Mouse (Mus musculus) large intestine, adult 2 months (tissue): Measurements from ENCODE around the gene Uri1. TPM values are rescaled to one million over a fixed set of nuclear protein-coding genes. Genes with fewer than 3 reads are reported as not detected.

Source experiments
- DNase-seq: peaks from one replicate; pipeline ENCODE4 v3.0.0-alpha.2; 2012; ENCODE audit warnings: low read depth, low spot score
- WGBS: fragments of 180-500 bp; shearing (Covaris S2); methylation state at CpG from one replicate; pipeline ENCODE4 v1.1.7; 2018; 5-methylcytosine and 5-hydroxymethylcytosine counted together
- polyA plus RNA-seq: library from polyadenylated mRNA; depleted of rRNA; stranded (reverse); fragments of >200 nt; gene quantifications from 2 replicates; pipeline ENCODE4 v1.2.3, GENCODE M21; 2012; rRNA removed

The Uri1 gene
- 3.5 and 6.0 TPM in 2 replicates for polyA plus RNA-seq

- 86% methylated on average over 8 of the region's 8 CpGs for WGBS
- no peak for DNase-seq
Measured at GRCm38 (mm10) chr7:38023451-38023850, at the start of gene Uri1. Uri1 (minus strand) TSS chr7:38023551.

GRCm38 (mm10) chr7:38071065-38071464 is 47.7 kb upstream of the Uri1 start:
- no peak for DNase-seq
- WGBS, result 61% methylated on average over 5 of the region's 5 CpGs

- 33% methylated on average over 2 of the region's 2 CpGs for WGBS
- DNase-seq, result no peak
Measured at GRCm38 (mm10) chr7:38070663-38071062, 47.3 kb upstream of the Uri1 start.

- DNase-seq, result no peak
- 15% methylated on average over 4 of the region's 4 CpGs for WGBS
Measured at GRCm38 (mm10) chr7:38064431-38064830, 41.1 kb upstream of the Uri1 start.

- WGBS, result 3% methylated on average over 57 of the region's 57 CpGs
- no peak for DNase-seq
Measured at GRCm38 (mm10) chr7:38061060-38061970, 38.0 kb upstream of the Uri1 start.

- DNase-seq, result no peak
- WGBS, result 76% methylated on average over 8 of the region's 8 CpGs
Measured at GRCm38 (mm10) chr7:38059636-38060330, 36.4 kb upstream of the Uri1 start.

GRCm38 (mm10) chr7:38059096-38059495 is 35.7 kb upstream of the Uri1 start:
- WGBS, result 25% methylated on average over 7 of the region's 7 CpGs
- DNase-seq, result no peak

- DNase-seq, result no peak
- 79% methylated on average over 2 of the region's 2 CpGs for WGBS
Measured at GRCm38 (mm10) chr7:38055996-38056395, 32.6 kb upstream of the Uri1 start.

- no peak for DNase-seq
- WGBS, result 86% methylated on average over 9 of the region's 9 CpGs
Measured at GRCm38 (mm10) chr7:38054246-38054645, 30.9 kb upstream of the Uri1 start.

- DNase-seq, result no peak
- WGBS, result 67% methylated on average over 5 of the region's 5 CpGs
Measured at GRCm38 (mm10) chr7:38047229-38047628, 23.9 kb upstream of the Uri1 start.

- no peak for DNase-seq
- WGBS, result 79% methylated on average over 3 of the region's 3 CpGs
Measured at GRCm38 (mm10) chr7:38041244-38041643, 17.9 kb upstream of the Uri1 start.

- DNase-seq, result no peak
- 68% methylated on average over 5 of the region's 5 CpGs for WGBS
Measured at GRCm38 (mm10) chr7:38037586-38037985, 14.2 kb upstream of the Uri1 start.

GRCm38 (mm10) chr7:38031183-38031582 is 7.8 kb upstream of the Uri1 start:
- WGBS, result 48% methylated on average over 4 of the region's 4 CpGs
- DNase-seq, result no peak

GRCm38 (mm10) chr7:38030606-38031005 is 7.3 kb upstream of the Uri1 start:
- 18% methylated on average over 6 of the region's 6 CpGs for WGBS
- no peak for DNase-seq

GRCm38 (mm10) chr7:38029986-38030385 is 6.6 kb upstream of the Uri1 start:
- WGBS, result 6% methylated on average over 2 of the region's 2 CpGs
- DNase-seq, result no peak

GRCm38 (mm10) chr7:38029083-38029482 is 5.7 kb upstream of the Uri1 start:
- DNase-seq, result no peak
- 31% methylated on average over 5 of the region's 5 CpGs for WGBS

GRCm38 (mm10) chr7:38027940-38028600 is 4.7 kb upstream of the Uri1 start:
- DNase-seq, result no peak
- 82% methylated on average over 7 of the region's 7 CpGs for WGBS

- 51% methylated on average over 4 of the region's 4 CpGs for WGBS
- DNase-seq, result no peak
Measured at GRCm38 (mm10) chr7:38024839-38025238, 1.5 kb upstream of the Uri1 start.

GRCm38 (mm10) chr7:38019770-38020169 is 3.6 kb downstream of the Uri1 start:
- DNase-seq, result no peak
- 31% methylated on average over 2 of the region's 2 CpGs for WGBS

- WGBS, result under 1% methylated on average over 47 of the region's 49 CpGs
- peak; percentile 81 for DNase-seq
Measured at GRCm38 (mm10) chr7:38019369-38019749, 4.0 kb downstream of the Uri1 start.
